Mouse (Mus musculus): ENCODE results near the gene Sh2d6. TPM values are rescaled to one million over a fixed set of nuclear protein-coding genes. Genes with fewer than 3 reads are reported as not detected.

Gene Sh2d6
- total and polyA plus RNA-seq, 3 experiments: 0.21 TPM; not detected in 2

- H3K9ac ChIP-seq (ENCODE audit: low read depth, low read length): no peak overlapping the region
- H3K79me2 ChIP-seq (replicated peaks; ENCODE audit: control insufficient read depth, insufficient read depth, low read length): no peaks in the 10 kb centered on the region
- no peak for DNase-seq
- H3K4me3 ChIP-seq: no peak overlapping the region
- H3K27ac ChIP-seq: peak overlapping the region; percentile 77
- H3K36me3 ChIP-seq (ENCODE audit: control insufficient read depth, insufficient read depth, low read length): no peaks in the 10 kb centered on the region
- peaks cover 10% of the 10 kb centered on the region for H3K4me1 ChIP-seq (ENCODE audit: control insufficient read depth, insufficient read depth, low read length)
- no peaks in the 10 kb centered on the region for H3K27me3 ChIP-seq (ENCODE audit: control insufficient read depth, insufficient read depth, low read length)
- intact Hi-C loops (cut with DNase I): no loop called here
- no peak for TF ChIP-seq CTCF (IDR thresholded peaks at IDR 0.05)
- TF ChIP-seq EP300 (IDR thresholded peaks at IDR 0.05; ENCODE audit: insufficient read depth, low read depth, low read length): no peak
- TF ChIP-seq POLR2A (IDR thresholded peaks at IDR 0.05; ENCODE audit: insufficient read depth, low read depth, low read length): no peak
- 45% methylated on average over 6 of the region's 6 CpGs for WGBS
Measured at GRCm38 (mm10) chr6:72550025-72550424, 28.5 kb upstream of the Sh2d6 start.

- Histone ChIP-seq H3K79me2 (replicated peaks; ENCODE audit: control insufficient read depth, insufficient read depth, low read length) (no peaks in the 10 kb centered on the region), H3K9ac (ENCODE audit: low read depth, low read length) (peak overlapping the region; percentile 7; the same call in 1 of the 2 replicates), H3K27me3 (ENCODE audit: control insufficient read depth, insufficient read depth, low read length) (no peaks in the 10 kb centered on the region), H3K4me1 (ENCODE audit: control insufficient read depth, insufficient read depth, low read length) (peaks cover 10% of the 10 kb centered on the region), H3K27ac (peak overlapping the region; percentile 77), H3K36me3 (ENCODE audit: control insufficient read depth, insufficient read depth, low read length) (no peaks in the 10 kb centered on the region), H3K4me3 (0 out of 2 replicates have a peak overlapping the region, but pooled peaks have one; percentile 4)
- intact Hi-C loops (cut with DNase I): no loop called here
- peak; percentile 76 for TF ChIP-seq POLR2A (IDR thresholded peaks at IDR 0.05; ENCODE audit: insufficient read depth, low read depth, low read length)
- no peak for TF ChIP-seq CTCF (IDR thresholded peaks at IDR 0.05)
- peak; percentile 69 to 78 for DNase-seq
- WGBS: 38% methylated on average over 9 of the region's 9 CpGs
Measured at GRCm38 (mm10) chr6:72549041-72549580, 27.6 kb upstream of the Sh2d6 start.

GRCm38 (mm10) chr6:72547862-72548261, 26.4 kb upstream of the Sh2d6 start:
- DNase-seq: no peak
- peaks cover 9% of the 10 kb centered on the region for H3K4me1 ChIP-seq (ENCODE audit: control insufficient read depth, insufficient read depth, low read length)
- H3K36me3 ChIP-seq (ENCODE audit: control insufficient read depth, insufficient read depth, low read length): no peaks in the 10 kb centered on the region
- H3K4me3 ChIP-seq: no peak overlapping the region
- intact Hi-C loops (cut with DNase I): no loop called here
- TF ChIP-seq EP300 (IDR thresholded peaks at IDR 0.05; ENCODE audit: insufficient read depth, low read depth, low read length) (no peak), POLR2A (IDR thresholded peaks at IDR 0.05; ENCODE audit: insufficient read depth, low read depth, low read length) (no peak), CTCF (IDR thresholded peaks at IDR 0.05) (no peak)
- H3K27ac ChIP-seq: no peak overlapping the region; the same call in 1 of the 2 replicates
- no peaks in the 10 kb centered on the region for H3K27me3 ChIP-seq (ENCODE audit: control insufficient read depth, insufficient read depth, low read length)
- H3K79me2 ChIP-seq (replicated peaks; ENCODE audit: control insufficient read depth, insufficient read depth, low read length): no peaks in the 10 kb centered on the region
- 83% methylated on average over 3 of the region's 3 CpGs for WGBS
- no peak overlapping the region for H3K9ac ChIP-seq (ENCODE audit: low read depth, low read length)

GRCm38 (mm10) chr6:72547121-72547520, 25.6 kb upstream of the Sh2d6 start:
- Histone ChIP-seq H3K36me3 (ENCODE audit: control insufficient read depth, insufficient read depth, low read length) (no peaks in the 10 kb centered on the region), H3K79me2 (replicated peaks; ENCODE audit: control insufficient read depth, insufficient read depth, low read length) (no peaks in the 10 kb centered on the region), H3K9ac (ENCODE audit: low read depth, low read length) (no peak overlapping the region), H3K4me1 (ENCODE audit: control insufficient read depth, insufficient read depth, low read length) (peaks cover 8% of the 10 kb centered on the region), H3K27me3 (ENCODE audit: control insufficient read depth, insufficient read depth, low read length) (no peaks in the 10 kb centered on the region), H3K4me3 (no peak overlapping the region), H3K27ac (no peak overlapping the region)
- TF ChIP-seq CTCF (IDR thresholded peaks at IDR 0.05) (peak; percentile 43), POLR2A (IDR thresholded peaks at IDR 0.05; ENCODE audit: insufficient read depth, low read depth, low read length) (no peak)
- 97% methylated on average over 2 of the region's 2 CpGs for WGBS
- no peak for DNase-seq
- intact Hi-C loops (cut with DNase I): no loop called here

GRCm38 (mm10) chr6:72545377-72545776, 23.9 kb upstream of the Sh2d6 start:
- H3K79me2 ChIP-seq (replicated peaks; ENCODE audit: control insufficient read depth, insufficient read depth, low read length): no peaks in the 10 kb centered on the region
- 77% methylated on average over 7 of the region's 7 CpGs for WGBS
- no peak for TF ChIP-seq CTCF (IDR thresholded peaks at IDR 0.05)
- no peak for TF ChIP-seq POLR2A (IDR thresholded peaks at IDR 0.05; ENCODE audit: insufficient read depth, low read depth, low read length)
- no peak for TF ChIP-seq EP300 (IDR thresholded peaks at IDR 0.05; ENCODE audit: insufficient read depth, low read depth, low read length)
- peaks cover 8% of the 10 kb centered on the region for H3K4me1 ChIP-seq (ENCODE audit: control insufficient read depth, insufficient read depth, low read length)
- H3K9ac ChIP-seq (ENCODE audit: low read depth, low read length): no peak overlapping the region
- no peak for DNase-seq
- no peaks in the 10 kb centered on the region for H3K27me3 ChIP-seq (ENCODE audit: control insufficient read depth, insufficient read depth, low read length)
- no peak overlapping the region for H3K4me3 ChIP-seq
- no peaks in the 10 kb centered on the region for H3K36me3 ChIP-seq (ENCODE audit: control insufficient read depth, insufficient read depth, low read length)
- intact Hi-C loops (cut with DNase I): no loop called here
- no peak overlapping the region for H3K27ac ChIP-seq

GRCm38 (mm10) chr6:72544283-72544987, 22.9 kb upstream of the Sh2d6 start, which contains the start of gene Capg:
TSS of gene Capg (plus strand) at chr6:72544391.
- H3K4me3 ChIP-seq: peak within 1 kb of the TSS; percentile 47
- intact Hi-C loops (cut with DNase I): no loop called here
- peak within 1 kb of the TSS; percentile 71 for H3K27ac ChIP-seq
- H3K4me1 ChIP-seq (ENCODE audit: control insufficient read depth, insufficient read depth, low read length): peaks cover 6% of the 10 kb centered on the region
- DNase-seq: peak; percentile 71 to 75
- H3K27me3 ChIP-seq (ENCODE audit: control insufficient read depth, insufficient read depth, low read length): no peaks in the 10 kb centered on the region
- H3K36me3 ChIP-seq (ENCODE audit: control insufficient read depth, insufficient read depth, low read length): no peaks in the 10 kb centered on the region
- peak within 1 kb of the TSS; percentile 71 for H3K9ac ChIP-seq (ENCODE audit: low read depth, low read length)
- WGBS: 9% methylated on average over 23 of the region's 23 CpGs
- no peaks in the 10 kb centered on the region for H3K79me2 ChIP-seq (replicated peaks; ENCODE audit: control insufficient read depth, insufficient read depth, low read length)
- TF ChIP-seq POLR2A (IDR thresholded peaks at IDR 0.05; ENCODE audit: insufficient read depth, low read depth, low read length) (peak; percentile 82), CTCF (IDR thresholded peaks at IDR 0.05) (no peak)
